Mouse (Mus musculus): Measurements from ENCODE around the gene Tmem200a. TPM values are rescaled to one million over a fixed set of nuclear protein-coding genes. Genes with fewer than 3 reads are reported as not detected.

Tmem200a gene
- polyA plus RNA-seq, 1 experiment: 2.7 TPM

GRCm38 (mm10) chr10:25868739-25869138 lies 210.1 kb downstream of the Tmem200a start:
- DNase-seq: no peak
- H3K4me1 ChIP-seq (ENCODE audit: control insufficient read depth, insufficient read depth, low read length): no peaks in the 10 kb centered on the region
- no peak for TF ChIP-seq POLR2A (IDR thresholded peaks at IDR 0.05; ENCODE audit: borderline replicate concordance, insufficient read depth, low read length)
- no peak for TF ChIP-seq CTCF (IDR thresholded peaks at IDR 0.05; ENCODE audit: borderline replicate concordance, insufficient read depth, low read depth, low read length)
- no peaks in the 10 kb centered on the region for H3K27me3 ChIP-seq (ENCODE audit: control insufficient read depth, insufficient read depth, low read length)
- H3K4me3 ChIP-seq (replicated peaks; ENCODE audit: insufficient read depth, low read depth, low read length): no peak overlapping the region
- H3K27ac ChIP-seq (ENCODE audit: insufficient read depth, low read length): no peak overlapping the region
- 74% methylated on average over 6 of the region's 6 CpGs for WGBS

Other genes starting within 250 kb of the Tmem200a start
- 0.21 and 0.23 TPM in 2 replicates for gene Gm9767, start 797 bp downstream of the Tmem200a start, polyA plus RNA-seq (2012; rRNA removed)
- 0.65 and 1.2 TPM in 2 replicates for gene Samd3, start 150.7 kb upstream of the Tmem200a start, polyA plus RNA-seq (2012; rRNA removed)